Mouse (Mus musculus) heart, adult 2 months (tissue): ENCODE measurements around the gene Tmem267. TPM values are rescaled to one million over a fixed set of nuclear protein-coding genes. Genes with fewer than 3 reads are reported as not detected.

Experiments used
- DNase-seq, 2 experiments: peaks; one replicate each; pipeline ENCODE4 v3.0.0; 2021
- H3K27ac ChIP-seq: fragments of 200-600 bp; 2 replicates; pipeline ENCODE4 v1.8.1; 2022
- H3K27me3 ChIP-seq: fragments of 200-500 bp; 2 replicates; pipeline ENCODE4 v1.6.1; 2012; ENCODE audit warnings: mild to moderate bottlenecking, low read length, inconsistent platforms, mixed read lengths; ENCODE audit not compliant: control insufficient read depth, insufficient read depth
- H3K36me3 ChIP-seq: fragments of 200-500 bp; 2 replicates; pipeline ENCODE4 v1.6.1; 2012; ENCODE audit warnings: low read length, inconsistent platforms; ENCODE audit not compliant: control insufficient read depth, insufficient read depth
- H3K4me1 ChIP-seq: fragments of 200-500 bp; 2 replicates; pipeline ENCODE4 v1.6.1; 2011; ENCODE audit warnings: low read length; ENCODE audit not compliant: control insufficient read depth, insufficient read depth
- H3K4me3 ChIP-seq: fragments of 200-600 bp; 2 replicates; pipeline ENCODE4 v1.8.1; 2022
- H3K79me2 ChIP-seq: fragments of 200-500 bp; replicated peaks from 2 replicates; pipeline ENCODE4 v1.6.1; 2012; ENCODE audit warnings: mild to moderate bottlenecking, inconsistent platforms, low read length, moderate library complexity, mixed read lengths; ENCODE audit not compliant: control insufficient read depth, insufficient read depth
- H3K9ac ChIP-seq: fragments of 200-500 bp; 2 replicates; pipeline ENCODE4 v1.6.1; 2012; ENCODE audit warnings: low read depth, mild to moderate bottlenecking, control low read depth, inconsistent platforms, low read length, mixed read lengths
- CTCF ChIP-seq: fragments of 200-600 bp; IDR thresholded peaks from 2 replicates; pipeline ENCODE4 v1.8.1; 2022; ENCODE audit warnings: antibody characterized with exemption, mild to moderate bottlenecking, moderate library complexity
- EP300 ChIP-seq: fragments of 200-500 bp; IDR thresholded peaks from 2 replicates; pipeline ENCODE4 v1.6.1; 2011; ENCODE audit warnings: low read depth, low read length, control low read depth; ENCODE audit not compliant: insufficient read depth
- POLR2A ChIP-seq: fragments of 200-500 bp; IDR thresholded peaks from 2 replicates; pipeline ENCODE4 v1.6.1; 2011; ENCODE audit warnings: mild to moderate bottlenecking, low read depth, low read length, control low read depth; ENCODE audit not compliant: insufficient read depth
- WGBS: fragments of 180-500 bp; shearing (Covaris S2); methylation state at CpG from one replicate; pipeline ENCODE4 v1.1.7; 2018; 5-methylcytosine and 5-hydroxymethylcytosine counted together
- intact Hi-C: fragments of 180-260 bp; cut with DNase I; formaldehyde crosslinking; loops from one replicate; pipeline ENCODE4 v1.15.1; 2025
- polyA plus RNA-seq: library from polyadenylated mRNA; depleted of rRNA; stranded (reverse); fragments of >200 nt; gene quantifications from 2 replicates; pipeline ENCODE4 v1.2.3, GENCODE M21; 2012
- total RNA-seq, 2 experiments: library from RNA; stranded (reverse); gene quantifications; 2 replicates each; pipeline ENCODE4 v1.2.3; 2021

The Tmem267 gene
- total and polyA plus RNA-seq, 3 experiments = 9.7 to 12.9 (median 10.8) TPM

DNA sequence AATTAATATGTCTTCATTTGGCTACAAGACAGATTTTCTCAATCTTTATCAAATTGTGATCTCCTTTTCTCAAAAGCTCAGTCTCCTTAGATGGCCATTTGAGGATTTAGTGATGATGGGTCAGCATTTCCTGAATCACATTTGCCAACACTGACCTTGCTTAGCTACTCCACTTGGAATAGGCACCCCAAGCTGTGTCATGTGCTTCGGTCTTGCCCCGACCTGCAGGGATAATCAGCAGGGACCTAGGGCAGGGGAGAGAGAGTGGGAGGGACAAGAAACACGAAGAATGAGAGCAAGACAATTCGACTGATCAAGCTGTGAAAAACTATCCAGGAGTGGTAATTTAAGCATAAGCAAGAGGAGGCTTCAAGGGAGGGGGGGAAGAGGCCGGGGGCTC lies 156.9 kb downstream of the Tmem267 start:
- Histone ChIP-seq H3K79me2 (no peaks in the 10 kb centered on the region), H3K36me3 (peaks cover 3% of the 10 kb centered on the region; the same call in 1 of the 2 replicates), H3K27me3 (no peaks in the 10 kb centered on the region), H3K4me1 (peaks cover 2% of the 10 kb centered on the region), H3K4me3 (no peak overlapping the region), H3K27ac (no peak overlapping the region), H3K9ac (no peak overlapping the region)
- intact Hi-C loops = no loop called here
- no peak for TF ChIP-seq CTCF
- no peak for TF ChIP-seq POLR2A
- no peak for TF ChIP-seq EP300
- DNase-seq = no peak
- WGBS = 64% methylated on average over 5 of the region's 5 CpGs

- TF ChIP-seq POLR2A (no peak), CTCF (no peak), EP300 (no peak)
- H3K4me3 ChIP-seq = no peak overlapping the region
- H3K27me3 ChIP-seq = no peaks in the 10 kb centered on the region
- H3K79me2 ChIP-seq = no peaks in the 10 kb centered on the region
- H3K9ac ChIP-seq = no peak overlapping the region
- DNase-seq = no peak
- intact Hi-C loops = no loop called here
- no peaks in the 10 kb centered on the region for H3K36me3 ChIP-seq
- H3K27ac ChIP-seq = no peak overlapping the region
- no peaks in the 10 kb centered on the region for H3K4me1 ChIP-seq
- WGBS = 94% methylated on average over 1 of the region's 1 CpGs
These were observed 158.7 kb downstream of the Tmem267 start for GRCm38 (mm10) chr13:119646511-119646910.

DNA sequence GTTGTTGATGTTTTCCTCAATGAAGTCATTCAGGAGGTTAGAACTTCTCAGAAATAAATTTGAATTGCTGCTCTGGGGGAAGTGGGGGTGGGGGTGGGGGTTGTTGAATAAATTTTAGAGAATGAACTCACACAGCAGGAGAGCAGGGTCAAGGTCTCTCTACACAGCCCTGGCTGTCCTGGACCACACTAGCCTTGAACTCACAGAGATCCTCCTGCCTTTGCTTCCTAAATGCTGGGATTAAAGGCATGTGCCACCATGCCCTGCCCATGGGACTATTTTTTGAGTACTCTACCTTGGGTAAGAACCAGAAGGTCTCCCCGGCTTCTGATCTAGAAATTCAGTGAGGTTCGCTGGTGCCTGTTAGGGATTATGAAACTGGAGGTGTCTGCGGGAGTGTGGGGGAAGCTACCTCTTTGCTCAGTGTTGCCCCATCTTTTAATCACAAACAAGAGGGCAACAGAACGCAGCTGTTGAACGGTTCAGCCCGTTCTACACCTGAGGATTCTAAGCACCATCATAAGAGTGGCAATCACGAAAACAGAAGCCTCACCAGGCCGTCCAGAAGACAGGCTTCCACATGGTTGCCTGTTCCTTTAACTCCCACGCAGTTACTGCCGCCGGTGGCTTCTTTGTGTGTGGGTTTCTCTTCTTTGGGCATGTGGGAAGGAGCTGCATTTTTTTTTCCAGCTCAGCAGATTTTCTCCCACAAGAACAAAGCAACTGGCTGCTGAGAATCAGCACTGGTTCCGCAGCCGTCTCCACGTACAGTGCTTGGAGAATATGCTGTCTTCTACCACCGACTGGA lies 161.3 kb downstream of the Tmem267 start:
- intact Hi-C loops = no loop called here
- Histone ChIP-seq H3K4me1 (no peaks in the 10 kb centered on the region), H3K36me3 (no peaks in the 10 kb centered on the region), H3K79me2 (no peaks in the 10 kb centered on the region), H3K27me3 (no peaks in the 10 kb centered on the region), H3K27ac (no peak overlapping the region), H3K9ac (no peak overlapping the region), H3K4me3 (no peak overlapping the region)
- WGBS = 54% methylated on average over 15 of the region's 15 CpGs
- no peak for DNase-seq
- no peak for TF ChIP-seq CTCF
- TF ChIP-seq EP300 = no peak
- no peak for TF ChIP-seq POLR2A

DNA sequence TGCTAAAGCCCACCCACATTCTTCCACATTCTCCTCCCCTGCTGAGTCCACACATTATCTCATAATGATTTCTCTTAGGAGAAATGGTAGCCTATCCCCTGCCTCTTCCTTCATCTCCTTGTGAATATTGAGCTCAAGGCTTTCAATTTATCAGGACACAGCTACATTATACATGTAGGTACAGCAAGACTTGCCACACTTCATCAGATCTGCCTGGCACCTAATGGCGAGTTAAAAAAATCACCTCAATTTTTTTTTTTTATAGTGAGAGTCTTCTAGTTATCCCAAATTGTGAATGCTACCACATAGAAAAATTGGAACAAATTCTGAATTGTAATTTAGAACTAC lies 161.8 kb downstream of the Tmem267 start:
- Histone ChIP-seq H3K27ac (no peak overlapping the region), H3K4me3 (no peak overlapping the region), H3K36me3 (no peaks in the 10 kb centered on the region), H3K4me1 (no peaks in the 10 kb centered on the region), H3K9ac (no peak overlapping the region), H3K79me2 (no peaks in the 10 kb centered on the region), H3K27me3 (no peaks in the 10 kb centered on the region)
- intact Hi-C loops = no loop called here
- 77% methylated on average over 1 of the region's 1 CpGs for WGBS
- TF ChIP-seq CTCF (no peak), EP300 (no peak), POLR2A (no peak)
- no peak for DNase-seq

DNA sequence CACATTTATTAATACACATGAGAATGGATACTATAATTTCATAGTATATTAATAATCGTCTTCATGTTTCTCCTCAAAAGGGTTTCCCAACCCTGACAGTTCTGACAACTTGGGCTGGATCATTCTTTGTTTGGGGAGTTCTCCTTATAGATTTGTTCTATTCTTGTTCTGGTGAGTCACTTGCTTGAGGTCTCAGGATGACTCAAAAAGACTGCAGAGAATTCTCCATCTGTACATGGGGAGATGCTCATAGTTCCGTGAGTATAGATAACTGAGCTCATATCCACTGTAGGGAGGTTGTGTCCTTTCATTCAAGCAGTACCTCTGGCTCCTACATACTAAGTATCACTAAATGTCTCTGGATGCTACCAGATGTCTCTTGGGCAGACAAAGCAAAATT lies 166.9 kb downstream of the Tmem267 start:
- intact Hi-C loops = no loop called here
- Histone ChIP-seq H3K79me2 (no peaks in the 10 kb centered on the region), H3K27ac (no peak overlapping the region), H3K36me3 (no peaks in the 10 kb centered on the region), H3K4me1 (no peaks in the 10 kb centered on the region), H3K4me3 (no peak overlapping the region), H3K9ac (no peak overlapping the region), H3K27me3 (no peaks in the 10 kb centered on the region)
- no peak for DNase-seq
- TF ChIP-seq CTCF = no peak
- WGBS = 78% methylated on average over 2 of the region's 2 CpGs

GRCm38 (mm10) chr13:119656246-119656645 lies 168.4 kb downstream of the Tmem267 start:
- no peaks in the 10 kb centered on the region for H3K27me3 ChIP-seq
- H3K9ac ChIP-seq = no peak overlapping the region
- no peak overlapping the region for H3K4me3 ChIP-seq
- whole genome bisulfite sequencing = 73% methylated on average over 2 of the region's 2 CpGs
- no peaks in the 10 kb centered on the region for H3K36me3 ChIP-seq
- intact Hi-C loops = no loop called here
- no peaks in the 10 kb centered on the region for H3K4me1 ChIP-seq
- no peak overlapping the region for H3K27ac ChIP-seq
- DNase-seq = no peak
- H3K79me2 ChIP-seq = no peaks in the 10 kb centered on the region
- no peak for TF ChIP-seq POLR2A
- no peak for TF ChIP-seq EP300
- TF ChIP-seq CTCF = no peak
